Mouse (Mus musculus): ENCODE results near the gene Slc10a6.

DNA sequence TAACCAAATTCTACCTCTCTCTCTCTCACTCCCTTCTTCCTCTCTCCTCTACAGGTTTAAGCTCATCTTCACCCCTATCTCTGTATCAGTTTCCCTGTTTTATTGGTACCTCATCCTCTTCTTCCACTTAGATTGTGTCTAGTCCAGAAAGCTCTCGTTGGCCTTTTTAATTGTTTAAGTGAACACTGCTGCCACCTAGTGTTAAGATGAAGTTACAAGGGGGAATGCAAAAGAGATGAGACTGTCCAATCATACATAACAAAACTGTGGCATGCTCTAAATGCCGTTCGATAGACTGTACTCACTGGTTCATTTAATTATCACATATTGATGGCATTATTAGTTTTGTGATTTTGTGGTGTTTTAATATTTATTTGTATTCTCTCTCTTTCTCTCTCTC, 30.4 kb upstream of the Slc10a6 start:
- TF ChIP-seq CTCF (IDR thresholded peaks at IDR 0.05; ENCODE audit: extremely low read depth, insufficient read depth, low read length): 0 out of 2 replicates have a peak, but pooled peaks have one; percentile 4
- TF ChIP-seq POLR2A (IDR thresholded peaks at IDR 0.05; ENCODE audit: extremely low read depth, insufficient read depth, low read length): no peak
